In the genomic region with DNA sequence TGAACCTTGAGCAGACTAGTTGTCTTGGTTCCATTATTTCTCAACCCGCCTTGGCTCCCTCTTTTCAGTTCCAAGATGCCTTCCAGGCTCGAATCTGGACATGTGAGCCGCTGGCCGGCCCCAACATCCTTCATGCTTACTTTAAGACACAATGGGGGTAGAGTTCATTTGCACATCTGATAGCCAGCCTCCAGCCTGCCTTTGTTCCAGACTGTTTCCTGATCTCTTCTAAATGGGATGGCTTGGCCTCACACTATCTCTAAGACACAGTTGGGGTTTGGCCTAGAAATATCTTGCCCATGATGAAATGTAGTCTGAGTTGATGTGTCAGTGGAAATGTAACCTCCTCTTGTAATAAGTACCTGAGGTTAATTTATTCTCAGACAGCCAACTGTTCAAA, we compare ENCODE assay signal across 23 mouse cellular contexts.
"Had no signal": no experiment of that assay in that cellular context is flagged by ENCODE, and none has a peak within 500 bp of the region (broad histone marks: within the 10 kb centered on the region; RNA-seq: fewer than 3 reads in every experiment).

No protein-coding gene starts in this region.

- ATAC-seq: liver, postnatal 0 days; lung, postnatal 0 days; midbrain, embryonic 15.5 days had no signal

- H3K4me3 ChIP-seq: kidney, embryonic 15.5 days; limb, embryonic 12.5 days; limb, embryonic 15.5 days; megakaryocyte, embryonic 14.5 days; midbrain, embryonic 15.5 days; neural tube, embryonic 12.5 days; neural tube, embryonic 15.5 days; stomach, embryonic 15.5 days had no signal

- H3K9ac ChIP-seq: kidney, embryonic 15.5 days; limb, embryonic 12.5 days; limb, embryonic 15.5 days; liver, embryonic 14.5 days; liver, postnatal 0 days; lung, embryonic 14.5 days; midbrain, embryonic 15.5 days; neural tube, embryonic 12.5 days; neural tube, embryonic 15.5 days; stomach, embryonic 15.5 days had no signal

- H3K4me2 ChIP-seq: kidney, embryonic 15.5 days; limb, embryonic 12.5 days; limb, embryonic 15.5 days; liver, embryonic 11.5 days; lung, embryonic 14.5 days; midbrain, embryonic 11.5 days; midbrain, embryonic 15.5 days; neural tube, embryonic 12.5 days; neural tube, embryonic 15.5 days; stomach, embryonic 15.5 days had no signal

- H3K9me3 ChIP-seq: kidney, embryonic 15.5 days; limb, embryonic 12.5 days; limb, embryonic 15.5 days; midbrain, embryonic 15.5 days; neural tube, embryonic 12.5 days; neural tube, embryonic 15.5 days; stomach, embryonic 15.5 days had no signal

- H3K27me3 ChIP-seq: kidney, embryonic 15.5 days; limb, embryonic 15.5 days; megakaryocyte, embryonic 14.5 days; midbrain, embryonic 15.5 days; neural tube, embryonic 12.5 days; neural tube, embryonic 15.5 days; stomach, embryonic 15.5 days had no signal

- DNase-seq: kidney, adult 8-10 months; kidney, postnatal 10 days; kidney, postnatal 36 days; left cerebral cortex, postnatal 4 days; liver, postnatal 0 days; lung, embryonic 14.5 days; lung, postnatal 36 days; right cerebral cortex, adult 18-20 months; right cerebral cortex, postnatal 25 days; spleen, adult 18-20 months; thymus, postnatal 25 days had no signal

- H3K4me1 ChIP-seq: kidney, embryonic 15.5 days; limb, embryonic 12.5 days; limb, embryonic 15.5 days; megakaryocyte, embryonic 14.5 days; midbrain, embryonic 15.5 days; neural tube, embryonic 12.5 days; neural tube, embryonic 15.5 days; stomach, embryonic 15.5 days had no signal

- H3K27ac ChIP-seq: kidney, embryonic 15.5 days; limb, embryonic 12.5 days; limb, embryonic 15.5 days; liver, embryonic 14.5 days; midbrain, embryonic 15.5 days; neural tube, embryonic 12.5 days; neural tube, embryonic 15.5 days; stomach, embryonic 15.5 days had no signal

- H3K36me3 ChIP-seq: kidney, embryonic 15.5 days; limb, embryonic 12.5 days; limb, embryonic 15.5 days; midbrain, embryonic 15.5 days; neural tube, embryonic 12.5 days; neural tube, embryonic 15.5 days; stomach, embryonic 15.5 days had no signal
